Mouse (Mus musculus) ES-E14 (cell line): ENCODE data around the gene Zfp91. TPM values are rescaled to one million over a fixed set of nuclear protein-coding genes. Genes with fewer than 3 reads are reported as not detected.

Experiments
- DNase-seq: peaks from one replicate; pipeline ENCODE4 v3.0.0-alpha.2; 2013; ENCODE audit warnings: low read depth, low spot score
- H3K27ac ChIP-seq: 2 replicates; pipeline ENCODE4 v1.5.1; 2012; ENCODE audit warnings: low read depth, mild to moderate bottlenecking, low read length, moderate library complexity, mixed read lengths; ENCODE audit not compliant: poor library complexity, insufficient read depth, severe bottlenecking
- H3K36me3 ChIP-seq: 2 replicates; pipeline ENCODE4 v1.6.1; 2012; ENCODE audit warnings: mild to moderate bottlenecking, low read length, moderate library complexity, mixed read lengths; ENCODE audit not compliant: control insufficient read depth, poor library complexity, insufficient read depth, severe bottlenecking
- H3K4me1 ChIP-seq, 2 experiments: fragments of 150-350 bp in 1 of 2; sonication (generic) in 1 of 2; 2 replicates each; pipeline ENCODE4 v1.6.1; 2012; ENCODE audit warnings: low read length in 2 of 2, mild to moderate bottlenecking in 1 of 2, mixed read lengths in 1 of 2; ENCODE audit not compliant: control insufficient read depth in 2 of 2, insufficient read depth in 2 of 2, poor library complexity in 1 of 2
- H3K4me3 ChIP-seq, 2 experiments: fragments of 150-350 bp in 1 of 2; sonication (generic) in 1 of 2; 2 replicates each; pipeline ENCODE4 v1.5.1; 2012; ENCODE audit warnings: low read length in 2 of 2, low read depth in 1 of 2, mild to moderate bottlenecking in 1 of 2, mixed read lengths in 1 of 2; ENCODE audit not compliant: insufficient read depth in 1 of 2, poor library complexity in 1 of 2, severe bottlenecking in 1 of 2
- H3K9ac ChIP-seq: 2 replicates; pipeline ENCODE4 v1.6.1; 2012; ENCODE audit warnings: low read depth, mild to moderate bottlenecking, low read length, mixed read lengths; ENCODE audit not compliant: poor library complexity, insufficient read depth, severe bottlenecking
- H3K9me3 ChIP-seq: fragments of 150-350 bp; sonication (generic); 2 replicates; pipeline ENCODE4 v1.6.1; 2012; ENCODE audit warnings: low read depth, mild to moderate bottlenecking, low read length; ENCODE audit not compliant: control insufficient read depth, insufficient read depth
- CHD2 ChIP-seq: IDR thresholded peaks from 2 replicates; pipeline ENCODE4 v1.6.1; 2014; ENCODE audit warnings: mild to moderate bottlenecking, low read depth, low read length, inconsistent platforms
- HCFC1 ChIP-seq: IDR thresholded peaks from 2 replicates; pipeline ENCODE4 v1.6.1; 2012; ENCODE audit warnings: low read length, inconsistent platforms, borderline replicate concordance; ENCODE audit not compliant: insufficient read depth
- MAFK ChIP-seq: IDR thresholded peaks from 2 replicates; pipeline ENCODE4 v1.6.1; 2014; ENCODE audit warnings: mild to moderate bottlenecking, low read depth, low read length, inconsistent platforms; ENCODE audit not compliant: insufficient read depth
- ZC3H11A ChIP-seq: IDR thresholded peaks from 2 replicates; pipeline ENCODE4 v1.6.1; 2012; ENCODE audit warnings: low read depth, mild to moderate bottlenecking, inconsistent platforms, low read length, borderline replicate concordance
- ZNF384 ChIP-seq: IDR thresholded peaks from 2 replicates; pipeline ENCODE4 v1.6.1; 2012; ENCODE audit warnings: low read depth, low read length, inconsistent platforms
- in situ Hi-C, 2 experiments: fragments of 600-800 bp; cut with MboI; formaldehyde crosslinking; loops; one replicate each; pipeline ENCODE4 v1.15.1; 2025; ENCODE audit warnings: low sequenced_read_pairs in 2 of 2, inconsistent platforms in 1 of 2; ENCODE audit not compliant: unreplicated experiment in 2 of 2
- total RNA-seq: library from RNA; depleted of rRNA; stranded (reverse); fragments of 300-350 nt; gene quantifications from 2 replicates; pipeline ENCODE4 v1.2.3, GENCODE M21; 2012

Gene Zfp91
- total RNA-seq, 1 experiment, result 35.0 TPM

DNA sequence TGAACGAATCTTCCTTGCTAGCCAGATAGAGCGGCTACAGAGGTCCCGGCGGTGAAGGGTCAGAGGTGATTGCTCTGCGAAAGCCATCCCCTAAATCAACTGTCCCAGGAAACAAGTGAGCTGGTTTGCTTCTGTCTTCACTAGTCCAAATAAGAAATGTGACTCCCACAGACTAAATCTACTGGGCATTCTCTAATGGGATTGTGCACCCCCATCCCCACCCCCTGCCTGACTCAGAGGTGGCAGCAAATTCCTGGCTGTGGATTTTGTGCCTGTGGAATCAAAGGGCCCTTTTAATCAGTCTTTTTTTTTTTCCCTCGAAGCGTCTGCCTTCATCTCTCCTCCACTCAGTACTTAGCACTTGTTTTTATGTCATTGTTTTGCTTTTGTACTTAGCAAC is 30.6 kb downstream of the Zfp91 start, which contains the start of gene Cntf:
Gene Cntf, minus strand, starts transcription at position 325 of the 400 bp plus-strand sequence.
- H3K36me3 ChIP-seq, result peaks cover 18% of the 10 kb centered on the region

DNA sequence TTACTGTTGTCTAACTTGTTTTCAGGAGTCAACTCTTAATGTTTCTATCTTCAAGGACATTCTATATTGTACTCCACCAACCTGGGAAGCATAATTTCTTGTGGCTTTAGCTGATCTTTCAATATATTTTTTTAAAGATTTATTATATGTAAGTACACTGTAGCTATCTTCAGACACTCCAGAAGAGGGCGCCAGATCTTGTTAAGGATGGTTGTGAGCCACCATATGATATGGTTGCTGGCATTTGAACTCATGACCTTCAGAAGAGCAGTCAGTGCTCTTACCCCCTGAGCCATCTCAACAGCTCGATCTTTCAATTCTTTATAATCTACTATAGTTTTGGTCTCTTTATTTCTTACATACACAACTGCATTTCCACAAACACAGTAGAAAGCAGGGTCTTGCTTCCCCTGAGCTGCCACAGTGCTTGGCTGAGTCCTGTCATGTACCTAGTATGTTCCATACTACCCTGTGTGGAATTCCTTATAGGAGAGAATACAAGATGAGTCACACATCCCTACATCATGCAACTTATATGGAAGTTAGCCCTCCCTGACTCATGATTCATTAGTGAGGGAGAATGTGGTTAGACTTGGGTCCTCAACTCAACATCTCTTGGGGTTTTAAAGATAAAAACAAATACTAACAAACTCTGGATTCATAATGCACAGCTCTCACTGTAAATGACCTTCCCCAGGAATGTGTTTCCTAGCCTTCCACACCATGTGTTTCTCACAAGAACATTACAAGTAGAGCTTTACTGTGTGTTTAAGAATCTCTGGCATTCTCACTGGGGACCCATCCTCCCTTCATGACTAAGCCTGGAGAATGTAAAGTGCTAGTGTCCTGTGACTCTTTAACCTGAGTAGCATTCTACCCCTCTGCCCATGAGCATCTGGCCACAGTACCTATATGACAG is 33.5 kb downstream of the Zfp91 start:
- no peaks in the 10 kb centered on the region for H3K9me3 ChIP-seq
- H3K4me3 ChIP-seq, result no peak overlapping the region
- no peak for DNase-seq
- H3K4me1 ChIP-seq, result no peaks in the 10 kb centered on the region
- no peak overlapping the region for H3K9ac ChIP-seq
- no peak for TF ChIP-seq HCFC1
- in situ Hi-C loops, result no loop called here
- peaks cover 7% of the 10 kb centered on the region; the same call in 1 of the 2 replicates for H3K36me3 ChIP-seq
- H3K27ac ChIP-seq, result no peak overlapping the region

More for the DNA sequence above, 30.6 kb downstream of the Zfp91 start, which contains the start of gene Cntf:
- Histone ChIP-seq H3K4me1 (no peaks in the 10 kb centered on the region), H3K9ac (no peak within 1 kb of the TSS), H3K27ac (no peak within 1 kb of the TSS), H3K9me3 (no peaks in the 10 kb centered on the region), H3K4me3 (no peak within 1 kb of the TSS)
- no peak for DNase-seq
- TF ChIP-seq ZNF384 (no peak), HCFC1 (no peak), MAFK (no peak), CHD2 (no peak), ZC3H11A (no peak)
- in situ Hi-C loops, result no loop called here

DNA sequence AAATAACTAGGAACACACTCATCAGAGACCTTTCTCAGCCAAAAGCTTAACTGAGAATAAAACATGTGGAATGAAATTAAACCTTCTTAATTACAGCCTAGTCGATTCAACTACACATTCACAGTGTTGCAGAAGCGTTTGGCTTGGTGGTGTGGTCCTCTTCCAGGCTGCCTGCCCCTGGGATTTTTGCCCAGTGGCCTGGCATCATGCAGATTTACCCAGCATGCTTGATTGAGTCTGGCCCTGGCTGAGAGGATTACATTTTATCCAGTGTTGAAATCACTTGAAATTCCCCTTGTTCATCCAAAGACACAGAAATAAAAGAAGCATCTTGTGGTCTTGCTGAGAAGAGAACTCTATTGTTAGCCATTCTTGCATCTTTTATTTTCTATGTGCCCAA is 36.3 kb downstream of the Zfp91 start:
- in situ Hi-C loops, result no loop called here
- no peak for DNase-seq
- H3K4me1 ChIP-seq, result no peaks in the 10 kb centered on the region
- no peak overlapping the region for H3K27ac ChIP-seq
- no peak for TF ChIP-seq ZC3H11A
- TF ChIP-seq HCFC1, result no peak
- no peak for TF ChIP-seq MAFK
- TF ChIP-seq ZNF384, result no peak
- TF ChIP-seq CHD2, result no peak
- H3K4me3 ChIP-seq, result no peak overlapping the region
- no peak overlapping the region for H3K9ac ChIP-seq
- H3K9me3 ChIP-seq, result no peaks in the 10 kb centered on the region
- H3K36me3 ChIP-seq, result peaks cover 5% of the 10 kb centered on the region; the same call in 1 of the 2 replicates

DNA sequence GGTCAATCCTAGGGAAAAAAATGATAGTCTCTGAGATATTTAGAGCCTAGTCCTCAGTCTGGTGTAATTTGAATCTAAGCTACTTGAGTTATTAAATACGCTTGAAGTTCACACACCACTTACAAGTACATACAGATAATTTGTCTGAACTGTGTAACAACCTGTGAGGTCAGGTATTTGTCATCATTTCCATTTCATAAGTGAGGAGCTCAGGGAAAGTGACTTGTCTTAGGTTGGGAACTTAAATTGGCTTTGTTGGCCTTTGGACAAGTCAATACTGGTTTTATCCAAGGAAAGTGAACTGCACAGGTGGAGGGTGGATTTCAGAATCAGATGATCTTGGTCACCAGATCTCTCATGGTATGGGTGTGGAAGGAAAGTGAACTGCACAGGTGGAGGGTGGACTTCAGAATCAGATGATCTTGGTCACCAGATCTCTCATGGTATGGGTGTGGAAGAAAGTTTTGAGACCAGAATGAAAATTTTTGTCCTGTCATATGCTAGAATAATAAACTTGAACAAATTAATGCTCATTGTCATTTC is 36.9 kb downstream of the Zfp91 start:
- Histone ChIP-seq H3K4me3 (no peak overlapping the region), H3K36me3 (peaks cover 3% of the 10 kb centered on the region; the same call in 1 of the 2 replicates), H3K27ac (no peak overlapping the region), H3K9ac (no peak overlapping the region), H3K9me3 (no peaks in the 10 kb centered on the region), H3K4me1 (no peaks in the 10 kb centered on the region)
- in situ Hi-C loops, result no loop called here
- no peak for TF ChIP-seq MAFK
- TF ChIP-seq ZNF384, result no peak
- no peak for TF ChIP-seq HCFC1
- no peak for TF ChIP-seq ZC3H11A
- no peak for TF ChIP-seq CHD2
- no peak for DNase-seq
